Mouse (Mus musculus): ENCODE measurements around the gene Cd40lg. TPM values are rescaled to one million over a fixed set of nuclear protein-coding genes. Genes with fewer than 3 reads are reported as not detected.

The Cd40lg gene
- polyA plus RNA-seq, 1 experiment from 2014 or later = not detected

DNA sequence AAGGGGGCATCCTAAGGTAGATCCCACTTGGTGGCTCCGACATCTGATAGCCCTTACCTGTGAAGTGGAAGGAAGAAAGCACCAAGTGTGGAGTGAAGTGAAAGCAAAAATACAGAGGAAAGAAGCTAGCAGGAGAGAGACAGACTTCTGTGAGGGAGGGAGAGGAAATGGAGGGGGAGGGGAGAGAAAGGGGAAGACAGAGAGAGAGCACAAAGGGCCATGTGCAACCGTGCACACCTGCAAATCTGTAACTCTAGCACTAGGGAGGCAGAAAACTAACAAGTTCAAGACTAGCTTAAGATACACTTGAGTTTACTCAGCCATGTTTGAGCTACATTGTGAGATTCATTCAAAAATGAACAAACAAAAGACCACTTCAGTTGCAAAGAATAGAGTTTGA is 16.2 kb downstream of the Cd40lg start:
- Histone ChIP-seq H3K4me2 (replicated peaks; ENCODE audit: low read depth) (no peak overlapping the region), H3K27me3 (ENCODE audit: control insufficient read depth, insufficient read depth, low read length) (no peaks in the 10 kb centered on the region), H3K36me3 (ENCODE audit: control insufficient read depth, insufficient read depth, low read length) (no peaks in the 10 kb centered on the region), H3K9ac (ENCODE audit: low read length) (no peak overlapping the region), H3K4me1 (replicated peaks; ENCODE audit: control insufficient read depth, insufficient read depth) (no peaks in the 10 kb centered on the region), H3K9me3 (ENCODE audit: control insufficient read depth, low read length) (no peaks in the 10 kb centered on the region), H3K27ac (replicated peaks) (no peak overlapping the region), H3K4me3 (ENCODE audit: low read depth, low read length) (no peak overlapping the region)
- TF ChIP-seq CTCF (IDR thresholded peaks at IDR 0.05; ENCODE audit: low read depth) = no peak
- TF ChIP-seq EP300 (optimal IDR thresholded peaks at IDR 0.05) = no peak
- no peak for DNase-seq (ENCODE audit: low spot score)
- 55% methylated on average over 2 of the region's 2 CpGs for WGBS
- ATAC-seq (ENCODE audit: low FRiP score, low TSS enrichment) = no peak

DNA sequence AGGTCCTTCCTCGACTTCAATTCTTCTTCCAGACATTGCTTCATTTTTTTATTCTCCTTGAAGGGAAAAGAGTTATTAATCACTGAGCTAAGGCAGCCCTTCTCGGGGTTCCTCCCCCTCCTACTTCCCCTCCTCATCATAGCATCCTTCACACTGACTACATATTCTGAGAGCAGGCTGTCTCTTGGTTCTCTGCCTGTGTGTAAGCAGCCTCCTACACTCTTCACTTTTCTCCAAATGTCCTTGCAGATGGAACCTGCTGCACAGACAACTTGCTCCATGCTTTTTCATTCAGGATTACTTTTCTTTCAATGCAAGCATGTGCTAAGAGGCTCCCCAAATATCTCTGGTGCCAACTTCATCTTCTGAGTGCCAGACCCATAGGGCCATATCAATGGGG is 21.7 kb downstream of the Cd40lg start:
- TF ChIP-seq CTCF (IDR thresholded peaks at IDR 0.05; ENCODE audit: low read depth) = no peak
- no peak for TF ChIP-seq EP300 (optimal IDR thresholded peaks at IDR 0.05)
- Histone ChIP-seq H3K9ac (ENCODE audit: low read length) (no peak overlapping the region), H3K4me3 (ENCODE audit: low read depth, low read length) (no peak overlapping the region), H3K9me3 (ENCODE audit: control insufficient read depth, low read length) (no peaks in the 10 kb centered on the region), H3K4me2 (replicated peaks; ENCODE audit: low read depth) (no peak overlapping the region), H3K4me1 (replicated peaks; ENCODE audit: control insufficient read depth, insufficient read depth) (no peaks in the 10 kb centered on the region), H3K36me3 (ENCODE audit: control insufficient read depth, insufficient read depth, low read length) (no peaks in the 10 kb centered on the region), H3K27me3 (ENCODE audit: control insufficient read depth, insufficient read depth, low read length) (no peaks in the 10 kb centered on the region), H3K27ac (replicated peaks) (no peak overlapping the region)
- ATAC-seq (ENCODE audit: low FRiP score, low TSS enrichment) = no peak
- DNase-seq (ENCODE audit: low spot score) = no peak
- WGBS = 46% methylated on average over 2 of the region's 2 CpGs

DNA sequence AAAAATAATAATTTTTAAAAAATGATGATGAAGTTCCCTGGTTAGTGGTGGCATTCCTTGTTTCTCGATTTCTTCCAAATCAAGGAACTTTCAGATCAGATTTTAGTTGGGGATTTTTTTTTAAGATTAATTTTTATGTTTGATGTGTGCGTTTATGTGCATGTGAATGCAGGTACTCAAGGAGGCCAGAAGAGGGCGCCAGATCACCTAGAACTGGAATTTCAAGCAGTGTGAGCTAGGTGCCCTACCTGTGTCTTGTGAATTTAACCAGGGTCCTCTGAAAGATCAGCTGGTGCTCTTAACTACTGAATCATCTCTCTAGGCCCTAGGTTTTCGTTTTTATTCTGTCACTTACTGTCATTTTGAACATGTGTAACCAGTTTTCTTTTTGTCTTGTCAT is 24.0 kb downstream of the Cd40lg start:
- H3K27me3 ChIP-seq (ENCODE audit: control insufficient read depth, insufficient read depth, low read length) = no peaks in the 10 kb centered on the region
- no peak overlapping the region for H3K4me2 ChIP-seq (replicated peaks; ENCODE audit: low read depth)
- TF ChIP-seq EP300 (optimal IDR thresholded peaks at IDR 0.05) (no peak), CTCF (IDR thresholded peaks at IDR 0.05; ENCODE audit: low read depth) (peak; percentile 42)
- H3K36me3 ChIP-seq (ENCODE audit: control insufficient read depth, insufficient read depth, low read length) = no peaks in the 10 kb centered on the region
- H3K4me1 ChIP-seq (replicated peaks; ENCODE audit: control insufficient read depth, insufficient read depth) = no peaks in the 10 kb centered on the region
- DNase-seq (ENCODE audit: low spot score) (no peak), ATAC-seq (ENCODE audit: low FRiP score, low TSS enrichment) (no peak)
- 71% methylated on average over 4 of the region's 4 CpGs for WGBS
- no peak overlapping the region for H3K4me3 ChIP-seq (ENCODE audit: low read depth, low read length)
- H3K9me3 ChIP-seq (ENCODE audit: control insufficient read depth, low read length) = no peaks in the 10 kb centered on the region
- H3K9ac ChIP-seq (ENCODE audit: low read length) = no peak overlapping the region
- H3K27ac ChIP-seq (replicated peaks) = no peak overlapping the region

DNA sequence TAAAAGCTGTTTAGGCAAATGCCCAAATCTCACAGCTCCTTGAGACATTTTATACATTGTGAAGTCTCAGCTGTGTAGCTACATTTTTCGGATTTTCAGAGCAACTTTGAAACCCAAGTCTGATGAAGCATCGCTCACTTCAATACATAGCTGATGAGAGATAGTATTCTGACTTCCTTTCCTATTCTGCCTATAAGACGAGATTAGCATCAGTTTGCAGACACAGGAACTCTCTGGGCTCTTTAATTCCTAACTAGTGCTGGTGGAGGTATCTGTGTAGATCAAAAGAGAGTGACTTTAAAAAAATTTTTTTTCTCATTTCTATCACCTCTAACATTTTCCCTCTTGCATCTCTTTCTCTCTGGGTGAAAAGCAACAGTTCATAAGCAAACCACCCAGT is 26.6 kb downstream of the Cd40lg start:
- no peaks in the 10 kb centered on the region for H3K4me1 ChIP-seq (replicated peaks; ENCODE audit: control insufficient read depth, insufficient read depth)
- WGBS = 72% methylated on average over 3 of the region's 3 CpGs

DNA sequence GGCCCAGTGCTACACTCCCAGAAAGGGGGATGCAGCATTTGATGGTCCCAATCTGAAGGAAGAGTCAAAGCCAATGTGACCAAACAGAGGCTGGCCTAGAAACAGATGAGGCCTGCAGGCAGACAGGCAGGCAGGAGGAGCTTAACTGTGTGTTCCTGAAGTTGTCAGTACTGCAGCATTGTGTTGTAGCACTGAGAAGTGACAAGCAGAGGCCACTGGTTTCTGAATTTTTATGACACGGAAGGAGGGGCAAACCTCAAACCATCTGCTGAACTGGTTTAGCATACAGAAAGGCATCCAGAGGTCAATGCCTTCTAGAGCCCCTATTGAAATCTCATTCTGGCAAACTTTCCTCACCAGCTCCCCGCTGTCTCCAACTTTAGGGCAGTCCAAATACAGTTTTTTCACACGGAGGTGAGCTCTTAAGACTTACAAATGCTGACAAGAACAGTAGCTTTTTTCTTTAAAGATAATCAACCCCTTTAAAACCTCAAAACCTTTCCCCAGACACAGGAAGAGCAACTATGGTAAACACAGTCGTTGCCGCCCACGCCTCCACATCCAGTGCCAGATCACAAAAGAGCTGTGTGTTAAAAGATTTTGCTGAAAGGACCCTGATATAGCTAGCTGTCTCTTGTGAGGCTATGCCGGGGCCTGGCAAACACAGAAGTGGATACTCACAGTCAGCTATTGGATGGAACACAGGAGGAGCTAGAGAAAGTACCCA is 41.5 kb downstream of the Cd40lg start:
- no peak for ATAC-seq (ENCODE audit: low FRiP score, low TSS enrichment)

More for the DNA sequence above, 26.6 kb downstream of the Cd40lg start:
- Histone ChIP-seq H3K27me3 (ENCODE audit: control insufficient read depth, insufficient read depth, low read length) (no peaks in the 10 kb centered on the region), H3K9me3 (ENCODE audit: control insufficient read depth, low read length) (no peaks in the 10 kb centered on the region), H3K4me2 (replicated peaks; ENCODE audit: low read depth) (no peak overlapping the region), H3K9ac (ENCODE audit: low read length) (no peak overlapping the region), H3K36me3 (ENCODE audit: control insufficient read depth, insufficient read depth, low read length) (no peaks in the 10 kb centered on the region), H3K27ac (replicated peaks) (no peak overlapping the region), H3K4me3 (ENCODE audit: low read depth, low read length) (no peak overlapping the region)
- ATAC-seq (ENCODE audit: low FRiP score, low TSS enrichment) (no peak), DNase-seq (ENCODE audit: low spot score) (no peak)
- TF ChIP-seq CTCF (IDR thresholded peaks at IDR 0.05; ENCODE audit: low read depth) (no peak), EP300 (optimal IDR thresholded peaks at IDR 0.05) (no peak)

DNA sequence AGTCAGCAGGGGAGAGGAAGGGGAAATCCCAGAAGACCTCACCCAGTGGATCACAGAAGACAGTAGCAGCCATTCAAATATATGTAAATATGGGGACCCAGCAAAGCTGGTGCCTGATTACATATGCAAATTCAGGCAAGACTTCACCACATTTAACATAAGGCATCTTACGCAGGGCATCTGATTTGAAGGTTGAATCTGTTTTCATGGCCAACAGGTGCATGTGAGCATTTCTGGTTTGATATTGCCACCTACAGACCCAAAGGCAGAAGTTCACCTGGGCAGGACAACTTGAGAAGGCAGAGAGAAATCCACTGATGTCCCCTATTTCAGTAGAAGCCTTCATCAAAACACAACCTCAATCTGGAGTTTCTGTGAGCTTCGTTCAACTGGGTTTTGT is 48.8 kb downstream of the Cd40lg start:
- Histone ChIP-seq H3K4me1 (replicated peaks; ENCODE audit: control insufficient read depth, insufficient read depth) (no peaks in the 10 kb centered on the region), H3K4me2 (replicated peaks; ENCODE audit: low read depth) (no peak overlapping the region), H3K9me3 (ENCODE audit: control insufficient read depth, low read length) (no peaks in the 10 kb centered on the region), H3K4me3 (ENCODE audit: low read depth, low read length) (no peak overlapping the region), H3K9ac (ENCODE audit: low read length) (no peak overlapping the region), H3K36me3 (ENCODE audit: control insufficient read depth, insufficient read depth, low read length) (no peaks in the 10 kb centered on the region), H3K27me3 (ENCODE audit: control insufficient read depth, insufficient read depth, low read length) (no peaks in the 10 kb centered on the region), H3K27ac (replicated peaks) (no peak overlapping the region)
- no peak for TF ChIP-seq EP300 (optimal IDR thresholded peaks at IDR 0.05)
- peak; percentile 64 for TF ChIP-seq CTCF (IDR thresholded peaks at IDR 0.05; ENCODE audit: low read depth)
- ATAC-seq (ENCODE audit: low FRiP score, low TSS enrichment) (no peak), DNase-seq (ENCODE audit: low spot score) (peak; percentile 17)
- WGBS = 51% methylated on average over 2 of the region's 2 CpGs

More for the DNA sequence above, 41.5 kb downstream of the Cd40lg start:
- no peaks in the 10 kb centered on the region for H3K9me3 ChIP-seq (ENCODE audit: control insufficient read depth, low read length)
- H3K4me2 ChIP-seq (replicated peaks; ENCODE audit: low read depth) = no peak overlapping the region
- no peaks in the 10 kb centered on the region for H3K4me1 ChIP-seq (replicated peaks; ENCODE audit: control insufficient read depth, insufficient read depth)
- H3K9ac ChIP-seq (ENCODE audit: low read length) = no peak overlapping the region
- no peaks in the 10 kb centered on the region for H3K36me3 ChIP-seq (ENCODE audit: control insufficient read depth, insufficient read depth, low read length)
- no peaks in the 10 kb centered on the region for H3K27me3 ChIP-seq (ENCODE audit: control insufficient read depth, insufficient read depth, low read length)
- no peak for DNase-seq (ENCODE audit: low spot score)
- WGBS = 45% methylated on average over 7 of the region's 7 CpGs
- no peak for TF ChIP-seq CTCF (IDR thresholded peaks at IDR 0.05; ENCODE audit: low read depth)
- no peak for TF ChIP-seq EP300 (optimal IDR thresholded peaks at IDR 0.05)
- H3K4me3 ChIP-seq (ENCODE audit: low read depth, low read length) = no peak overlapping the region
- H3K27ac ChIP-seq (replicated peaks) = no peak overlapping the region
